Mouse (Mus musculus): ENCODE data around the gene Eif3k. TPM values are rescaled to one million over a fixed set of nuclear protein-coding genes. Genes with fewer than 3 reads are reported as not detected.

Eif3k gene
- polyA plus RNA-seq, 1 experiment from 2014 or later, result 279 TPM

DNA sequence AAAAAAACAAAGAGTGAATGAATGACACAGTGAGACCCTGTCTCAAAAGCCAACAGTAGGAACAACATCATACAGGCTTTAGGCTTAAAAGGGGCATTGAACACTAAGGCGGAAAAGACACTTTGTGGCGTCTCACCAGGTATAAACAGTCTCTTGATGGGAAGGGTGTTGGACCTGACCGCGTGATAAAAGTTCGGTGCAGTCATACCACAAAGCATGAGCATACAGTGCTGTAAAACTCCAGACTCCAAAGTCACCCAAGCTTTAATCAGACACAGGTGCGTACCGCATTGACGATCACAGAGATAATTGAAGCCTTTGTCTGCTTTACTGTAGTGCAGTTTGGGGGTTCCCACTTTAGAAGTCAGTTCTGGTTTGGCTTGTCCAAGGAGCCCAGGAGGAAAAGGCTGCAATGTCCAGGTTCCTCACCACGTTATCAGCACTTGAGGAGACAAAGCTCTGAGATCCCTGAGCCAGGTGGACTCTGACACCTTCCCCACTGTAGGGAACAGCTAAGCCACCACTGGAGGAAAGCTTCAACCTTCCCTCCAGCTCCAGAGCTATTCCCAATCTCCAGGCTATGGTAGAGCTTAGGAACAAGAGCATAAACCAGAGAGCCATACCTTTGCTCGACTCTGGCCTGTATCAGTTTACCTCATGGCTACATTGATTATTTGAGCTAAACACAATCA is 31.2 kb downstream of the Eif3k start:
- Histone ChIP-seq H3K27me3 (ENCODE audit: control insufficient read depth, insufficient read depth, low read depth, low read length) (no peaks in the 10 kb centered on the region), H3K27ac (ENCODE audit: low read length) (no peak overlapping the region), H3K4me1 (ENCODE audit: control insufficient read depth, insufficient read depth, low read length) (peaks cover 10% of the 10 kb centered on the region; the same call in 1 of the 2 replicates), H3K9ac (ENCODE audit: low read depth, low read length) (no peak overlapping the region), H3K9me3 (replicated peaks; ENCODE audit: control insufficient read depth, low read length, poor library complexity, severe bottlenecking) (no peaks in the 10 kb centered on the region), H3K4me3 (ENCODE audit: low read depth, low read length) (no peak overlapping the region), H3K36me3 (ENCODE audit: control insufficient read depth, insufficient read depth, low read length) (no peaks in the 10 kb centered on the region), H3K4me2 (ENCODE audit: low read length) (no peak overlapping the region)
- no peak for ATAC-seq
- 94% methylated on average over 10 of the region's 10 CpGs for WGBS

DNA sequence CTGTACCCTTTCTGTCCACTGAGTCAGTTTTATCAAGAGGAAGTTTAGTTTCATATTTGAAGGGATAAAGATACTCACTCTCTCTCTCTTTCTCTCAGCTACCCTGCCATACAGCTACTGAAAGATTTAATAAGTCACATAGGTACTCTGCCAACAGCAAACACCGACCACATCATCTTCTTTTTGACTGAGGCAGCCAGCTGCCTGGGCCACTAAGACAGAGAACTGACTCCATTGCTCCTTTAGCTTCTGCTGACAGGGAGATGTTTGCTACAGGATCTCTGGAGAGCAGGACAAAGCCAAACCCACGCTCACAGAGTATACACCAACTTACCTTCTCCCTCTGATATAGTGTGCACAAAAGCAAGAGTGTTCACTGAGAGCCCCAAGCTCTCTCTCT is 32.4 kb downstream of the Eif3k start:
- H3K9ac ChIP-seq (ENCODE audit: low read depth, low read length), result no peak overlapping the region
- no peak overlapping the region for H3K27ac ChIP-seq (ENCODE audit: low read length)
- H3K4me3 ChIP-seq (ENCODE audit: low read depth, low read length), result no peak overlapping the region
- 80% methylated on average over 2 of the region's 2 CpGs for WGBS
- no peaks in the 10 kb centered on the region for H3K9me3 ChIP-seq (replicated peaks; ENCODE audit: control insufficient read depth, low read length, poor library complexity, severe bottlenecking)
- no peaks in the 10 kb centered on the region for H3K36me3 ChIP-seq (ENCODE audit: control insufficient read depth, insufficient read depth, low read length)
- peaks cover 8% of the 10 kb centered on the region; the same call in 1 of the 2 replicates for H3K4me1 ChIP-seq (ENCODE audit: control insufficient read depth, insufficient read depth, low read length)
- H3K4me2 ChIP-seq (ENCODE audit: low read length), result no peak overlapping the region
- H3K27me3 ChIP-seq (ENCODE audit: control insufficient read depth, insufficient read depth, low read depth, low read length), result no peaks in the 10 kb centered on the region
- ATAC-seq, result no peak

DNA sequence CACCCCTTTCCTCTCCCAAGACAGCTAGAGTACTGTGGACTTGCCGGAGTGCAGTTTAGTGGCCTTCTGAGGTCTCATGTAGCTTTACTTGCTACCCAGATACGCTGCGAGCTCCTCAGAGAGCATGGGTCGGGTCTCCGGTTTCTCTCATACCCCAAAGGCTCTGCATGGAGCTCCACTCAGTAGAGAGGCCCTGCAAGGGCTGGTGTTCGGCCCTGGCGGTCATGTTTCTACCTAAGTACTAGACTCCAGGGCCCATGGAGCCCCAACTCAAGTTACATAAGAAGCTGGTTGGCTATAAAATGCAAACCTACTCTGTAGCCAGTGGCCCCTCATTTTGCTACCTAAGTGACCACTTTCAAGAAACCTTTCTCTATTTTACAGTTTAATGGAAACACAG is 32.9 kb downstream of the Eif3k start:
- Histone ChIP-seq H3K4me3 (ENCODE audit: low read depth, low read length) (no peak overlapping the region), H3K27ac (ENCODE audit: low read length) (no peak overlapping the region), H3K4me2 (ENCODE audit: low read length) (no peak overlapping the region), H3K27me3 (ENCODE audit: control insufficient read depth, insufficient read depth, low read depth, low read length) (no peaks in the 10 kb centered on the region), H3K9me3 (replicated peaks; ENCODE audit: control insufficient read depth, low read length, poor library complexity, severe bottlenecking) (no peaks in the 10 kb centered on the region), H3K4me1 (ENCODE audit: control insufficient read depth, insufficient read depth, low read length) (peaks cover 7% of the 10 kb centered on the region; the same call in 1 of the 2 replicates), H3K9ac (ENCODE audit: low read depth, low read length) (no peak overlapping the region), H3K36me3 (ENCODE audit: control insufficient read depth, insufficient read depth, low read length) (0 out of 2 replicates have a peak, but pooled peaks cover under 1% of the 10 kb centered on the region)
- 95% methylated on average over 7 of the region's 7 CpGs for WGBS
- no peak for ATAC-seq

DNA sequence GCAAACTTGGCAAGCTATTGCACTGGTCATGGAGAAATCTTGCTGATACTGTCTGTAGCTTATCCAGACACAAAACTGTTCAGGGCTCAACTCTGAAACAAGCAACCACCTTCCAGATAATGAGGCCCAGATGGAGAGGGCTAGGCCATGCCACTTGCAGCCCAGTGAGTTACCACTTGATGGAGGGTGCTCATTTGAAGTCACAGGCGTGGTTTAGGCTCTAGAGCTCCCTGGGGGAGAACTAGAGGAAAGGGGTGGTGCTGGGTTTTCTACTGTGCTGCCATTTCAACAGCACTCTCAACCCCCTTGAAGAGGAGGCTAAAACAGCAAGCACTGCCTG is 35.4 kb downstream of the Eif3k start:
- no peak overlapping the region for H3K4me3 ChIP-seq (ENCODE audit: low read depth, low read length)
- no peak overlapping the region for H3K9ac ChIP-seq (ENCODE audit: low read depth, low read length)
- 0 out of 2 replicates have a peak, but pooled peaks cover 4% of the 10 kb centered on the region for H3K36me3 ChIP-seq (ENCODE audit: control insufficient read depth, insufficient read depth, low read length)
- WGBS, result 44% methylated on average over 1 of the region's 1 CpGs
- ATAC-seq, result no peak
- H3K9me3 ChIP-seq (replicated peaks; ENCODE audit: control insufficient read depth, low read length, poor library complexity, severe bottlenecking), result no peaks in the 10 kb centered on the region
- peaks cover 2% of the 10 kb centered on the region; the same call in 1 of the 2 replicates for H3K4me1 ChIP-seq (ENCODE audit: control insufficient read depth, insufficient read depth, low read length)
- no peaks in the 10 kb centered on the region for H3K27me3 ChIP-seq (ENCODE audit: control insufficient read depth, insufficient read depth, low read depth, low read length)
- H3K27ac ChIP-seq (ENCODE audit: low read length), result no peak overlapping the region
- H3K4me2 ChIP-seq (ENCODE audit: low read length), result no peak overlapping the region

DNA sequence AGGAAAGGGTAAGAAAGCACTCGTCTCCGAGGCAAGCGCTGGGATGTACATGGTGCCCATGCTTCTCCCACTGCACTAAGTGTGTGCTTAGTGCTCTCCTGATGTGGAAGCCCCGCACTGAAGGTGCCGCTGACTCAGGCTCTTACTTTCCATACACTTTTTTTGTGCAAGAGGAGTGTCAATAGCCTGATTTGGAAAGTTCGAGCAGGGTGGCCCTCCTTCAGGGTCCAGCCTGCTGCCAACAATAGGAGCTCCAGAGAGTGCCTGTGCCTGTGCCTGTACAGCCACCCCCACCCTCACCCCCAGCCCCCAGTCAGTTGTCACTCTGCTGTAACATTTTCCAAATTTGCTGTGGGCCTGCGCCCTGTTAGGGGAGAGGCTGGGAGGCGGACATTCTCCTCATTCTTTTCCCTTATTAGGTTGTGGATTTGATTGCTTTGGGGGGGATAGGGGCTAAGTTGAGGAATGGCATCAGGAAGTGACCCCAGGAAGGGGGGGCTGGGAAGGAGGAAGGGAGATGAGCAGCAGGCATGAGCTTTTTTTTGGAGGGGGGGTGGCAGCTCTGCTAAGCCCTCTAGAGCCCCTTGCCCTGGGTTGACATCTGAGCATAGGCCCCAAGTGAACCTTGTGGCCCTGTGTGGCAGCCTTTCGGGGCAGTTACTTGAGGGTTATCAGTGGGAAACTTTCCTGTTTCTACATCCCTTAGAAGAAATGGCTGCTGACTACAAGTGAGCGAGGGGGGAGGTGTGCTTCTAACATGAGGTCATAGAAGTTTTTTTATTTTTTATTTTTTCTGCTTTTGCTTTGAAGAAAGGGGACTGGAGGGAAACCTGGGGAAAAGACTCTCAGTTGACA is 36.0 kb downstream of the Eif3k start:
- H3K27ac ChIP-seq (ENCODE audit: low read length), result peak overlapping the region; percentile 19; the same call in 1 of the 2 replicates
- H3K9ac ChIP-seq (ENCODE audit: low read depth, low read length), result no peak overlapping the region
- H3K4me3 ChIP-seq (ENCODE audit: low read depth, low read length), result no peak overlapping the region
- no peaks in the 10 kb centered on the region for H3K9me3 ChIP-seq (replicated peaks; ENCODE audit: control insufficient read depth, low read length, poor library complexity, severe bottlenecking)
- 0 out of 2 replicates have a peak, but pooled peaks cover 4% of the 10 kb centered on the region for H3K36me3 ChIP-seq (ENCODE audit: control insufficient read depth, insufficient read depth, low read length)
- 52% methylated on average over 10 of the region's 10 CpGs for WGBS
- peaks cover 2% of the 10 kb centered on the region; the same call in 1 of the 2 replicates for H3K4me1 ChIP-seq (ENCODE audit: control insufficient read depth, insufficient read depth, low read length)
- no peak for ATAC-seq
- no peak overlapping the region for H3K4me2 ChIP-seq (ENCODE audit: low read length)
- H3K27me3 ChIP-seq (ENCODE audit: control insufficient read depth, insufficient read depth, low read depth, low read length), result no peaks in the 10 kb centered on the region

GRCm38 (mm10) chr7:28944756-28945415 is 36.8 kb downstream of the Eif3k start:
- Histone ChIP-seq H3K9me3 (replicated peaks; ENCODE audit: control insufficient read depth, low read length, poor library complexity, severe bottlenecking) (no peaks in the 10 kb centered on the region), H3K4me1 (ENCODE audit: control insufficient read depth, insufficient read depth, low read length) (peaks cover 2% of the 10 kb centered on the region; the same call in 1 of the 2 replicates), H3K4me3 (ENCODE audit: low read depth, low read length) (no peak overlapping the region), H3K4me2 (ENCODE audit: low read length) (no peak overlapping the region), H3K27me3 (ENCODE audit: control insufficient read depth, insufficient read depth, low read depth, low read length) (no peaks in the 10 kb centered on the region), H3K36me3 (ENCODE audit: control insufficient read depth, insufficient read depth, low read length) (0 out of 2 replicates have a peak, but pooled peaks cover 4% of the 10 kb centered on the region), H3K9ac (ENCODE audit: low read depth, low read length) (no peak overlapping the region), H3K27ac (ENCODE audit: low read length) (no peak overlapping the region)
- no peak for ATAC-seq
- WGBS, result 56% methylated on average over 6 of the region's 6 CpGs

DNA sequence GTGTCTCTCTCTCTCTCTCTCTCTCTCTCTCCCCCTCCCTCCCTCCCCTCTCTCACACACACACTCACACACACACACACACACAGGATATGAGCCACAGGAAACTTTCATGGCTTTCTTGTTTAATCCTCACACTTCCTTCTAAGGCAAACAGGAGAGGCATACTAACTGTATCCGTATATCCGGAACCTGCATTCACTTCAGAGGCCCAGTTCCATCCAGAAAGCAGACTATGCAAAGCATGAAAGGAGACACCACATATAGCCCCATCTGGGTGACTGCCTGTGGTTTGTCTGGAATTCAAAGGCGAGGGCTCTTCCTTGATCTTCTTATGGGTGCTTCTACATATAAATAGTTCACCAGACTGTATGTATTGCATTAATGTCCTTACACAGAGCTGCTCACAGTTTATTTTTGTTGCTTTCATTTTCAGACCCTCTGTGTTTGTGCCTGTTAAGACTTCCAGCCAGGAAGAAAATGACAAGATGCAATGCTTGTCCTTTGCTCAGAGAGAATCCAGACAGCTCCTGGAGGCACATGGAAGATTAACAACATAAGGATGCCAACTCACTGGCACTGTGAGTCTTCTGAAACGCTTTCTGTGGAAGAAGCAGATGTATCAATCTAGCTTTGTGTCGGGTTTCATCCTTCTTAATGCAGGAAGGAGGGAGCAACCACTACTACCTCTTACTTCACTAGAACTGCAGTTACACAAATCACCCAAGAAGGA is 38.0 kb downstream of the Eif3k start:
- Histone ChIP-seq H3K27ac (ENCODE audit: low read length) (peak overlapping the region; percentile 20; the same call in 1 of the 2 replicates), H3K4me1 (ENCODE audit: control insufficient read depth, insufficient read depth, low read length) (peaks cover 2% of the 10 kb centered on the region; the same call in 1 of the 2 replicates), H3K4me2 (ENCODE audit: low read length) (no peak overlapping the region), H3K36me3 (ENCODE audit: control insufficient read depth, insufficient read depth, low read length) (0 out of 2 replicates have a peak, but pooled peaks cover 4% of the 10 kb centered on the region), H3K27me3 (ENCODE audit: control insufficient read depth, insufficient read depth, low read depth, low read length) (no peaks in the 10 kb centered on the region), H3K9ac (ENCODE audit: low read depth, low read length) (no peak overlapping the region), H3K9me3 (replicated peaks; ENCODE audit: control insufficient read depth, low read length, poor library complexity, severe bottlenecking) (no peaks in the 10 kb centered on the region), H3K4me3 (ENCODE audit: low read depth, low read length) (no peak overlapping the region)
- no peak for ATAC-seq
- WGBS, result 83% methylated on average over 5 of the region's 5 CpGs

DNA sequence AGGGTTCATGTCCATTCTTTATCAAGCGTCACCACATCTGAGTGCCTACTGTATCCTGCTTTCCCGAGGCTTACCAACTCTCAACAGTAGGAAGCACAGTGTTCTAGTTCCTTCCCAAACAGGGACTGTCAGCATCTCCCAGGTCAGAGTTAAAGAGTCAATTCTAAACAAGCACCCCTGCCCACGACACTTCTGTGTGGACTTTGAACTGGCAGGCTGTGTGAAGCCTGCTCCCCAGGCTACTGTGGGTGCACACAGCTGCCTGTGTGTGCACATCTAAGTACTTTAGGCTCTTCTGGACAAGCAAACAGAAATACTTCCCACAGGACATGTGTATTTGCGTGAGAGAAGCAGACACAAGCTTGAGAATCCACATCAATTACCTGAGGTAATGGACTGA is 40.1 kb downstream of the Eif3k start:
- Histone ChIP-seq H3K4me3 (ENCODE audit: low read depth, low read length) (no peak overlapping the region), H3K27ac (ENCODE audit: low read length) (no peak overlapping the region)
- 80% methylated on average over 4 of the region's 4 CpGs for WGBS

More for the DNA sequence above, 40.1 kb downstream of the Eif3k start:
- H3K4me2 ChIP-seq (ENCODE audit: low read length), result no peak overlapping the region
- H3K36me3 ChIP-seq (ENCODE audit: control insufficient read depth, insufficient read depth, low read length), result 0 out of 2 replicates have a peak, but pooled peaks cover 4% of the 10 kb centered on the region
- H3K9me3 ChIP-seq (replicated peaks; ENCODE audit: control insufficient read depth, low read length, poor library complexity, severe bottlenecking), result no peaks in the 10 kb centered on the region
- no peak overlapping the region for H3K9ac ChIP-seq (ENCODE audit: low read depth, low read length)
- H3K4me1 ChIP-seq (ENCODE audit: control insufficient read depth, insufficient read depth, low read length), result peaks cover 2% of the 10 kb centered on the region; the same call in 1 of the 2 replicates
- no peaks in the 10 kb centered on the region for H3K27me3 ChIP-seq (ENCODE audit: control insufficient read depth, insufficient read depth, low read depth, low read length)
- ATAC-seq, result no peak
